Mouse (Mus musculus): ENCODE measurements at regions not wholly inside any gene's neighbourhood (a gene's known extent, or its start where the extent isn't known, plus 50 kb on each side); places are given as distances from the start of the nearest gene placed in this dataset.

- peak; percentile 27 for DNase-seq (ENCODE audit: low spot score)
Observed at GRCm38 (mm10) chr5:51144842-51145241, 422.7 kb downstream of the Ppargc1a start.

GRCm38 (mm10) chr5:51125091-51125490 is 442.4 kb downstream of the Ppargc1a start:
- no peak for DNase-seq (ENCODE audit: low spot score)

GRCm38 (mm10) chr5:51110006-51110405 is 457.5 kb downstream of the Ppargc1a start:
- no peak for DNase-seq (ENCODE audit: low spot score)

GRCm38 (mm10) chr5:51108737-51109136 is 458.8 kb downstream of the Ppargc1a start:
- DNase-seq (ENCODE audit: low spot score), result no peak

GRCm38 (mm10) chr5:51108181-51108580 is 459.3 kb downstream of the Ppargc1a start:
- DNase-seq (ENCODE audit: low spot score), result no peak

- no peak for DNase-seq (ENCODE audit: low spot score)
Observed at GRCm38 (mm10) chr5:51099902-51100301, 467.6 kb downstream of the Ppargc1a start.

- no peak for DNase-seq (ENCODE audit: low spot score)
Observed at GRCm38 (mm10) chr5:51072674-51073468, 494.7 kb downstream of the Ppargc1a start.

- no peak for DNase-seq (ENCODE audit: low spot score)
Observed at GRCm38 (mm10) chr5:51072146-51072545, 495.4 kb downstream of the Ppargc1a start.

- no peak for DNase-seq (ENCODE audit: low spot score)
Observed at GRCm38 (mm10) chr5:51069668-51070067, 497.9 kb downstream of the Ppargc1a start.

GRCm38 (mm10) chr5:51045872-51046271 is 521.7 kb downstream of the Ppargc1a start:
- DNase-seq (ENCODE audit: low spot score), result no peak

GRCm38 (mm10) chr5:51041541-51042217 is 525.8 kb downstream of the Ppargc1a start:
- DNase-seq (ENCODE audit: low spot score), result no peak

GRCm38 (mm10) chr5:51040926-51041325 is 526.6 kb downstream of the Ppargc1a start:
- DNase-seq (ENCODE audit: low spot score), result no peak

- no peak for DNase-seq (ENCODE audit: low spot score)
Observed at GRCm38 (mm10) chr5:51040463-51040862, 527.1 kb downstream of the Ppargc1a start.

- no peak for DNase-seq (ENCODE audit: low spot score)
Observed at GRCm38 (mm10) chr5:51039713-51040178, 527.8 kb downstream of the Ppargc1a start.

- no peak for DNase-seq (ENCODE audit: low spot score)
Observed at GRCm38 (mm10) chr5:51036450-51036990, 531.0 kb downstream of the Ppargc1a start.

GRCm38 (mm10) chr5:51028966-51029365 is 538.6 kb downstream of the Ppargc1a start:
- DNase-seq (ENCODE audit: low spot score), result no peak

GRCm38 (mm10) chr5:50990822-50991537 is 576.5 kb downstream of the Ppargc1a start:
- no peak for DNase-seq (ENCODE audit: low spot score)
